Mouse (Mus musculus): ENCODE measurements around the gene St8sia6. TPM values are rescaled to one million over a fixed set of nuclear protein-coding genes. Genes with fewer than 3 reads are reported as not detected.
A peak's percentile ranks its signal among the peaks of the same experiment; 100 is the strongest.

St8sia6 gene
- total and polyA plus RNA-seq, 2 experiments from 2014 or later: 0.70 to 9.1 TPM

- Histone ChIP-seq H3K27ac (ENCODE audit: low read depth) (no peak overlapping the region), H3K9me3 (replicated peaks; ENCODE audit: control insufficient read depth, low read length) (no peaks in the 10 kb centered on the region), H3K4me1 (ENCODE audit: control insufficient read depth, insufficient read depth) (no peaks in the 10 kb centered on the region), H3K36me3 (replicated peaks; ENCODE audit: control insufficient read depth, insufficient read depth, low read length) (no peaks in the 10 kb centered on the region), H3K4me3 (ENCODE audit: low read depth, low read length) (no peak overlapping the region), H3K9ac (replicated peaks; ENCODE audit: low read depth, low read length) (no peak overlapping the region), H3K4me2 (ENCODE audit: low read depth, low read length) (no peak overlapping the region), H3K27me3 (ENCODE audit: control insufficient read depth, insufficient read depth, low read length) (no peaks in the 10 kb centered on the region)
- 63% methylated on average over 7 of the region's 7 CpGs for WGBS
- TF ChIP-seq CTCF (IDR thresholded peaks at IDR 0.05; ENCODE audit: low read depth): no peak
- DNase-seq (ENCODE audit: low spot score) (no peak), ATAC-seq (ENCODE audit: insufficient read depth, low read depth) (no peak)
Observed at GRCm38 (mm10) chr2:13757412-13757811, 36.5 kb downstream of the St8sia6 start.

GRCm38 (mm10) chr2:13755733-13756132, 38.1 kb downstream of the St8sia6 start:
- no peak for ATAC-seq (ENCODE audit: insufficient read depth, low read depth)
- WGBS: 68% methylated on average over 4 of the region's 4 CpGs
- TF ChIP-seq EP300 (IDR thresholded peaks at IDR 0.05; ENCODE audit: low read depth): no peak
- TF ChIP-seq CTCF (IDR thresholded peaks at IDR 0.05; ENCODE audit: low read depth): no peak
- Histone ChIP-seq H3K4me3 (ENCODE audit: low read depth, low read length) (no peak overlapping the region), H3K4me2 (ENCODE audit: low read depth, low read length) (no peak overlapping the region), H3K27ac (ENCODE audit: low read depth) (no peak overlapping the region), H3K36me3 (replicated peaks; ENCODE audit: control insufficient read depth, insufficient read depth, low read length) (no peaks in the 10 kb centered on the region), H3K4me1 (ENCODE audit: control insufficient read depth, insufficient read depth) (no peaks in the 10 kb centered on the region), H3K9me3 (replicated peaks; ENCODE audit: control insufficient read depth, low read length) (no peaks in the 10 kb centered on the region), H3K9ac (replicated peaks; ENCODE audit: low read depth, low read length) (no peak overlapping the region), H3K27me3 (ENCODE audit: control insufficient read depth, insufficient read depth, low read length) (no peaks in the 10 kb centered on the region)
- DNase-seq (ENCODE audit: low spot score): no peak

GRCm38 (mm10) chr2:13751691-13752090, 42.2 kb downstream of the St8sia6 start:
- DNase-seq (ENCODE audit: low spot score): no peak
- H3K36me3 ChIP-seq (replicated peaks; ENCODE audit: control insufficient read depth, insufficient read depth, low read length): no peaks in the 10 kb centered on the region
- no peaks in the 10 kb centered on the region for H3K27me3 ChIP-seq (ENCODE audit: control insufficient read depth, insufficient read depth, low read length)
- H3K4me2 ChIP-seq (ENCODE audit: low read depth, low read length): no peak overlapping the region
- no peak for ATAC-seq (ENCODE audit: insufficient read depth, low read depth)
- H3K27ac ChIP-seq (ENCODE audit: low read depth): no peak overlapping the region
- H3K9ac ChIP-seq (replicated peaks; ENCODE audit: low read depth, low read length): no peak overlapping the region
- no peaks in the 10 kb centered on the region for H3K4me1 ChIP-seq (ENCODE audit: control insufficient read depth, insufficient read depth)
- 77% methylated on average over 1 of the region's 1 CpGs for WGBS
- H3K9me3 ChIP-seq (replicated peaks; ENCODE audit: control insufficient read depth, low read length): no peaks in the 10 kb centered on the region
- no peak overlapping the region for H3K4me3 ChIP-seq (ENCODE audit: low read depth, low read length)
- TF ChIP-seq EP300 (IDR thresholded peaks at IDR 0.05; ENCODE audit: low read depth) (no peak), CTCF (IDR thresholded peaks at IDR 0.05; ENCODE audit: low read depth) (no peak)

GRCm38 (mm10) chr2:13750777-13751176, 43.1 kb downstream of the St8sia6 start:
- ATAC-seq (ENCODE audit: insufficient read depth, low read depth) (no peak), DNase-seq (ENCODE audit: low spot score) (no peak)
- Histone ChIP-seq H3K9me3 (replicated peaks; ENCODE audit: control insufficient read depth, low read length) (no peaks in the 10 kb centered on the region), H3K4me3 (ENCODE audit: low read depth, low read length) (no peak overlapping the region), H3K36me3 (replicated peaks; ENCODE audit: control insufficient read depth, insufficient read depth, low read length) (no peaks in the 10 kb centered on the region), H3K4me2 (ENCODE audit: low read depth, low read length) (no peak overlapping the region), H3K9ac (replicated peaks; ENCODE audit: low read depth, low read length) (no peak overlapping the region), H3K4me1 (ENCODE audit: control insufficient read depth, insufficient read depth) (no peaks in the 10 kb centered on the region), H3K27ac (ENCODE audit: low read depth) (peak overlapping the region; percentile 77), H3K27me3 (ENCODE audit: control insufficient read depth, insufficient read depth, low read length) (no peaks in the 10 kb centered on the region)
- no peak for TF ChIP-seq EP300 (IDR thresholded peaks at IDR 0.05; ENCODE audit: low read depth)
- no peak for TF ChIP-seq CTCF (IDR thresholded peaks at IDR 0.05; ENCODE audit: low read depth)
- WGBS: 31% methylated on average over 1 of the region's 1 CpGs

GRCm38 (mm10) chr2:13750089-13750488, 43.8 kb downstream of the St8sia6 start:
- ATAC-seq (ENCODE audit: insufficient read depth, low read depth): peak; percentile 53; the same call in 1 of the 2 replicates
- WGBS: 52% methylated on average over 1 of the region's 1 CpGs
- Histone ChIP-seq H3K27ac (ENCODE audit: low read depth) (peak overlapping the region; percentile 77), H3K9me3 (replicated peaks; ENCODE audit: control insufficient read depth, low read length) (no peaks in the 10 kb centered on the region), H3K27me3 (ENCODE audit: control insufficient read depth, insufficient read depth, low read length) (no peaks in the 10 kb centered on the region), H3K9ac (replicated peaks; ENCODE audit: low read depth, low read length) (no peak overlapping the region), H3K4me2 (ENCODE audit: low read depth, low read length) (no peak overlapping the region), H3K36me3 (replicated peaks; ENCODE audit: control insufficient read depth, insufficient read depth, low read length) (no peaks in the 10 kb centered on the region), H3K4me3 (ENCODE audit: low read depth, low read length) (no peak overlapping the region), H3K4me1 (ENCODE audit: control insufficient read depth, insufficient read depth) (no peaks in the 10 kb centered on the region)
- peak; percentile 15 for DNase-seq (ENCODE audit: low spot score)
- no peak for TF ChIP-seq CTCF (IDR thresholded peaks at IDR 0.05; ENCODE audit: low read depth)
- TF ChIP-seq EP300 (IDR thresholded peaks at IDR 0.05; ENCODE audit: low read depth): no peak

GRCm38 (mm10) chr2:13749176-13749575, 44.7 kb downstream of the St8sia6 start:
- ATAC-seq (ENCODE audit: insufficient read depth, low read depth): no peak
- 82% methylated on average over 1 of the region's 1 CpGs for WGBS

More at GRCm38 (mm10) chr2:13749176-13749575, 44.7 kb downstream of the St8sia6 start:
- no peaks in the 10 kb centered on the region for H3K9me3 ChIP-seq (replicated peaks; ENCODE audit: control insufficient read depth, low read length)
- no peak for TF ChIP-seq EP300 (IDR thresholded peaks at IDR 0.05; ENCODE audit: low read depth)
- TF ChIP-seq CTCF (IDR thresholded peaks at IDR 0.05; ENCODE audit: low read depth): no peak
- H3K36me3 ChIP-seq (replicated peaks; ENCODE audit: control insufficient read depth, insufficient read depth, low read length): no peaks in the 10 kb centered on the region
- no peak for DNase-seq (ENCODE audit: low spot score)
- H3K9ac ChIP-seq (replicated peaks; ENCODE audit: low read depth, low read length): no peak overlapping the region
- no peak overlapping the region for H3K4me2 ChIP-seq (ENCODE audit: low read depth, low read length)
- no peak overlapping the region for H3K4me3 ChIP-seq (ENCODE audit: low read depth, low read length)
- H3K27me3 ChIP-seq (ENCODE audit: control insufficient read depth, insufficient read depth, low read length): no peaks in the 10 kb centered on the region
- H3K27ac ChIP-seq (ENCODE audit: low read depth): 0 out of 2 replicates have a peak overlapping the region, but pooled peaks have one; percentile 13
- H3K4me1 ChIP-seq (ENCODE audit: control insufficient read depth, insufficient read depth): no peaks in the 10 kb centered on the region

All from heart, postnatal 0 days (tissue).